1 mouse cellular context compared by ENCODE assay signal in the genomic region with DNA sequence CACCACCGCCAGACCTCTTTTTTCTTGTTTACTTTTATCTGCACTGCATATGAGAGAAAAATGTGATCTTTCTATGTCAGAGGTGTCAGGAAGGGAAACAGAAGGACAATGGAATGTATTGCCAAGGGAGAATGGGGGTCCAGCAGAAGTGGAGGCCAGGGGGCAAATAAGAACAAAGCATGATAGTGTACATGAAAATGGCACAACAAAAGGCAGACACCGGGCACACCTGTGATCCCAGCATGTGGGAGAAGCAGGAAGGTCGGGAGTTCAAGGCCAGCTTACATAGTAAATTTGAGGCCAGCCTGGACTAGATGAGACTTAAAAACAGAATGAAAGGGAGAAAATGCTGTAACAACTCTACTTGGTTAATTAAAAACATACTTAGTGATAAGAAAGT.
TF ChIP-seq lines count a peak whose summit lies in the region.

No protein-coding gene starts in this region.

TF ChIP-seq in MEL, 35 proteins besides CTCF, POLR2A, EP300 and RAD21:
- no peak for TF ChIP-seq ZC3H11A (IDR thresholded peaks at IDR 0.05; ENCODE audit: low read depth, low read length)
- no peak for TF ChIP-seq TAL1 (IDR thresholded peaks at IDR 0.05; ENCODE audit: low read length)
- TF ChIP-seq RCOR1 (IDR thresholded peaks at IDR 0.05; ENCODE audit: low read depth, low read length) = no peak
- no peak for TF ChIP-seq ZKSCAN1 (IDR thresholded peaks at IDR 0.05; ENCODE audit: low read depth, low read length)
- no peak for TF ChIP-seq MYB (IDR thresholded peaks at IDR 0.05; ENCODE audit: low read depth, low read length)
- no peak for TF ChIP-seq JUND (IDR thresholded peaks at IDR 0.05; ENCODE audit: low read depth, low read length)
- TF ChIP-seq ZMIZ1 (IDR thresholded peaks at IDR 0.05; ENCODE audit: low read depth, low read length) = no peak
- no peak for TF ChIP-seq GABPA (IDR thresholded peaks at IDR 0.05; ENCODE audit: low read depth, low read length)
- TF ChIP-seq MAFK (IDR thresholded peaks at IDR 0.05; ENCODE audit: borderline replicate concordance, low read depth, low read length) = no peak
